Mouse (Mus musculus) MEL (cell line): ENCODE results near the gene Brpf3. TPM values are rescaled to one million over a fixed set of nuclear protein-coding genes. Genes with fewer than 3 reads are reported as not detected.

Experiments
- DNase-seq: peaks from one replicate; pipeline ENCODE4 v3.0.0; 2011; ENCODE audit warnings: low read depth, low spot score
- H3K27ac ChIP-seq: 2 replicates; pipeline ENCODE4 v1.5.1; 2012; ENCODE audit warnings: low read depth, mild to moderate bottlenecking, control low read depth, low read length, moderate library complexity; ENCODE audit not compliant: control insufficient read depth
- H3K27me3 ChIP-seq, 2 experiments: fragments of 150-350 bp in 1 of 2; sonication (generic) in 1 of 2; 2 replicates each; pipeline ENCODE4 v1.6.1; 2012; ENCODE audit warnings: low read length in 2 of 2, mild to moderate bottlenecking in 2 of 2, improper control_type of control experiment in 1 of 2, moderate library complexity in 1 of 2; ENCODE audit not compliant: insufficient read depth in 2 of 2, control insufficient read depth in 1 of 2
- H3K36me3 ChIP-seq, 2 experiments: 2 replicates each; pipeline ENCODE4 v1.6.1; 2012 to 2014; ENCODE audit warnings: low read length in 2 of 2, improper control_type of control experiment in 1 of 2, inconsistent platforms in 1 of 2, mild to moderate bottlenecking in 1 of 2; ENCODE audit not compliant: insufficient read depth in 2 of 2, control insufficient read depth in 1 of 2
- H3K4me1 ChIP-seq, 2 experiments: fragments of 150-350 bp in 1 of 2; sonication (generic) in 1 of 2; 2 replicates each; pipeline ENCODE4 v1.6.1; 2012; ENCODE audit warnings: low read length in 2 of 2, improper control_type of control experiment in 1 of 2, mild to moderate bottlenecking in 1 of 2; ENCODE audit not compliant: insufficient read depth in 2 of 2, control insufficient read depth in 1 of 2
- H3K4me3 ChIP-seq, 2 experiments: fragments of 150-350 bp in 1 of 2; sonication (generic) in 1 of 2; 2 replicates each; pipeline ENCODE4 v1.5.1; 2012; ENCODE audit warnings: low read depth in 2 of 2, low read length in 2 of 2, mild to moderate bottlenecking in 2 of 2, moderate library complexity in 2 of 2, control low read depth in 1 of 2, improper control_type of control experiment in 1 of 2; ENCODE audit not compliant: control insufficient read depth in 1 of 2, insufficient read depth in 1 of 2
- H3K79me2 ChIP-seq: 2 replicates; pipeline ENCODE4 v1.6.1; 2012; ENCODE audit warnings: mild to moderate bottlenecking, low read length, moderate library complexity; ENCODE audit not compliant: control insufficient read depth, poor library complexity, insufficient read depth
- H3K9ac ChIP-seq: 2 replicates; pipeline ENCODE4 v1.6.1; 2012; ENCODE audit warnings: low read depth, mild to moderate bottlenecking, control low read depth, low read length, moderate library complexity; ENCODE audit not compliant: control insufficient read depth, poor library complexity, severe bottlenecking
- H3K9me3 ChIP-seq: fragments of 150-350 bp; sonication (generic); replicated peaks from 2 replicates; pipeline ENCODE4 v1.6.1; 2012; ENCODE audit warnings: mild to moderate bottlenecking, low read length, improper control_type of control experiment, moderate library complexity; ENCODE audit not compliant: insufficient read depth
- CHD1 ChIP-seq: IDR thresholded peaks from 2 replicates; pipeline ENCODE4 v1.6.1; 2012; ENCODE audit warnings: low read depth, mild to moderate bottlenecking, inconsistent platforms, low read length, improper control_type of control experiment
- CHD2 ChIP-seq: IDR thresholded peaks from 2 replicates; pipeline ENCODE4 v1.6.1; 2011; ENCODE audit warnings: low read length, improper control_type of control experiment
- CTCF ChIP-seq, 3 experiments: IDR thresholded peaks in 2 of 3; conservative IDR thresholded peaks in 1 of 3; 2 replicates each; pipeline ENCODE4 v1.5.1; 2011 to 2012; ENCODE audit warnings: low read length in 3 of 3, low read depth in 2 of 3, mild to moderate bottlenecking in 2 of 3, improper control_type of control experiment in 1 of 3, inconsistent platforms in 1 of 3, mixed read lengths in 1 of 3, moderate library complexity in 1 of 3; ENCODE audit not compliant: control insufficient read depth in 1 of 3, insufficient read depth in 1 of 3, poor library complexity in 1 of 3, severe bottlenecking in 1 of 3
- E2F4 ChIP-seq: IDR thresholded peaks from 2 replicates; pipeline ENCODE4 v1.6.1; 2011; ENCODE audit warnings: low read depth, low read length, improper control_type of control experiment, borderline replicate concordance
- EP300 ChIP-seq, 2 experiments: IDR thresholded peaks; 2 replicates each; pipeline ENCODE4 v1.6.1; 2011; ENCODE audit warnings: improper control_type of control experiment in 2 of 2, low read length in 2 of 2, low read depth in 1 of 2, mild to moderate bottlenecking in 1 of 2
- ETS1 ChIP-seq: IDR thresholded peaks from 2 replicates; pipeline ENCODE4 v1.6.1; 2012; ENCODE audit warnings: low read depth, mild to moderate bottlenecking, inconsistent platforms, low read length, improper control_type of control experiment, moderate library complexity
- KAT2A ChIP-seq: conservative IDR thresholded peaks from 2 replicates; pipeline ENCODE4 v1.6.1; 2012; ENCODE audit warnings: low read depth, low read length, improper control_type of control experiment, inconsistent platforms
- MAFK ChIP-seq: IDR thresholded peaks from 2 replicates; pipeline ENCODE4 v1.6.1; 2011; ENCODE audit warnings: low read depth, mild to moderate bottlenecking, low read length, improper control_type of control experiment, borderline replicate concordance
- MAX ChIP-seq: IDR thresholded peaks from 2 replicates; pipeline ENCODE4 v1.6.1; 2011; ENCODE audit warnings: low read length, improper control_type of control experiment
- MAZ ChIP-seq: IDR thresholded peaks from 2 replicates; pipeline ENCODE4 v1.6.1; 2012; ENCODE audit warnings: low read depth, mild to moderate bottlenecking, inconsistent platforms, low read length, improper control_type of control experiment
- MEF2A ChIP-seq: IDR thresholded peaks from 2 replicates; pipeline ENCODE4 v1.6.1; 2014; ENCODE audit warnings: low read depth, mild to moderate bottlenecking, inconsistent platforms, low read length, improper control_type of control experiment; ENCODE audit not compliant: poor library complexity, insufficient replicate concordance, severe bottlenecking; ENCODE audit errors: extremely low read depth
- MYC ChIP-seq: IDR thresholded peaks from 2 replicates; pipeline ENCODE4 v1.6.1; 2011; ENCODE audit warnings: low read depth, mild to moderate bottlenecking, low read length, improper control_type of control experiment, moderate library complexity
- POLR2A ChIP-seq, 2 experiments: IDR thresholded peaks; 2 replicates each; pipeline ENCODE4 v1.6.1; 2011 to 2012; ENCODE audit warnings: low read length in 2 of 2, mild to moderate bottlenecking in 2 of 2, control low read depth in 1 of 2, improper control_type of control experiment in 1 of 2, low read depth in 1 of 2, moderate library complexity in 1 of 2; ENCODE audit not compliant: control insufficient read depth in 1 of 2, insufficient read depth in 1 of 2, poor library complexity in 1 of 2
- POLR2AphosphoS2 ChIP-seq: IDR thresholded peaks from 2 replicates; pipeline ENCODE4 v1.6.1; 2011; ENCODE audit warnings: low read length, improper control_type of control experiment
- POLR2AphosphoS5 ChIP-seq: IDR thresholded peaks from 2 replicates; pipeline ENCODE4 v1.6.1; 2012; ENCODE audit warnings: low read depth, borderline replicate concordance, mild to moderate bottlenecking, inconsistent platforms, low read length, moderate library complexity, mixed read lengths
- RAD21 ChIP-seq: IDR thresholded peaks from 2 replicates; pipeline ENCODE4 v1.6.1; 2011; ENCODE audit warnings: mild to moderate bottlenecking, low read depth, low read length, improper control_type of control experiment
- SMC3 ChIP-seq: IDR thresholded peaks from 2 replicates; pipeline ENCODE4 v1.6.1; 2011; ENCODE audit warnings: low read depth, low read length, improper control_type of control experiment
- TBP ChIP-seq: IDR thresholded peaks from 2 replicates; pipeline ENCODE4 v1.8.0; 2011; ENCODE audit warnings: low read depth, low read length, improper control_type of control experiment
- TCF12 ChIP-seq: IDR thresholded peaks from 2 replicates; pipeline ENCODE4 v1.6.1; 2014; ENCODE audit warnings: low read depth, mild to moderate bottlenecking, inconsistent platforms, low read length, improper control_type of control experiment, moderate library complexity
- UBTF ChIP-seq: IDR thresholded peaks from 2 replicates; pipeline ENCODE4 v1.6.1; 2012; ENCODE audit warnings: low read depth, mild to moderate bottlenecking, inconsistent platforms, low read length, improper control_type of control experiment, moderate library complexity, borderline replicate concordance; ENCODE audit not compliant: insufficient read depth
- ZC3H11A ChIP-seq: IDR thresholded peaks from 2 replicates; pipeline ENCODE4 v1.6.1; 2012; ENCODE audit warnings: low read depth, mild to moderate bottlenecking, inconsistent platforms, low read length, improper control_type of control experiment
- ZMIZ1 ChIP-seq: IDR thresholded peaks from 2 replicates; pipeline ENCODE4 v1.6.1; 2012; ENCODE audit warnings: low read depth, mild to moderate bottlenecking, inconsistent platforms, low read length, improper control_type of control experiment, moderate library complexity
- polyA plus RNA-seq, 2 experiments: library from polyadenylated mRNA; stranded (reverse) in 1 of 2; unstranded in 1 of 2; fragments of >175 nt in 1 of 2; fragments of >200 nt in 1 of 2; gene quantifications; 2 replicates each; pipeline versions ENCODE4 v1.2.1 to v1.2.4; 2012; ENCODE audit warnings: low replicate concordance in 2 of 2, low read depth in 1 of 2; ENCODE audit not compliant: insufficient read length in 2 of 2, insufficient read depth in 1 of 2, missing spikeins in 1 of 2
- total RNA-seq: library from RNA; depleted of rRNA; stranded (reverse); fragments of 300-350 nt; gene quantifications from 2 replicates; pipeline ENCODE4 v1.2.3, GENCODE M21; 2012

Gene Brpf3
- total and polyA plus RNA-seq, 3 experiments, result 1.7 to 23.7 TPM; not detected in 1

- TF ChIP-seq ZC3H11A, result no peak
- no peak for TF ChIP-seq MAFK
- TF ChIP-seq CHD2, result no peak
- TF ChIP-seq MAX, result no peak
- no peak for TF ChIP-seq E2F4
- TF ChIP-seq KAT2A, result no peak
- no peak for TF ChIP-seq EP300 (IDR thresholded peaks at IDR 0.05; ENCODE audit: low read depth in 1 of 2, low read length in 2 of 2)
- no peak for TF ChIP-seq MAZ
- no peak for TF ChIP-seq RAD21
- TF ChIP-seq ZMIZ1, result no peak
- TF ChIP-seq MEF2A, result no peak
- TF ChIP-seq ETS1, result no peak
- TF ChIP-seq TCF12, result no peak
- H3K4me1 ChIP-seq, result no peaks in the 10 kb centered on the region
- no peak overlapping the region for H3K27ac ChIP-seq
- H3K9me3 ChIP-seq, result no peaks in the 10 kb centered on the region
- H3K79me2 ChIP-seq, result no peaks in the 10 kb centered on the region
- H3K27me3 ChIP-seq, result peaks cover 0 to 5% of the 10 kb centered on the region in 2 experiments; a peak in 3 of 4 replicates
- DNase-seq, result no peak
- H3K4me3 ChIP-seq, result no peak overlapping the region
- no peaks in the 10 kb centered on the region for H3K36me3 ChIP-seq
- H3K9ac ChIP-seq, result no peak overlapping the region
These were observed 73.3 kb downstream of the Brpf3 start for GRCm38 (mm10) chr17:28874216-28874615.

DNA sequence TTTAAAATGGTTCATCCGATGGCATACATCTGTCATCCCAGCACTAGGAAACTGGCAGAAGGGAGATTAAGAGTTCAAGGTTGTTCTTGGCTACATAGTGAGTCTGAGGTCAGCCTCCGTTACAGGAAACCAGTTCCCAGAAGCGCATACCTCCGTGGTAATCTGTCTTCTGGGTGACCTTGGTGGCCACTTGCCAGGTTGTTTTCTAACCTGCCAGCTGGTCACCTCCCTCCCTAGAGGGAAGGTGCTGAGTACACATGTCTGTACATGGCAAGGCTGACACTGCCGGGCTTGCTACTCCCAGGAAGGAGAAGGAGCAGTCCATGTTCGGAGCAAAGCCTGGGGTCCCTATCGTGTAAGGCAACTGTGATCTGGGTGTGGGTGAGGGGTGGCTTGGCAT is 73.9 kb downstream of the Brpf3 start:
- Histone ChIP-seq H3K4me1 (no peaks in the 10 kb centered on the region), H3K4me3 (no peak overlapping the region), H3K9ac (no peak overlapping the region), H3K27ac (no peak overlapping the region), H3K79me2 (no peaks in the 10 kb centered on the region), H3K27me3 (peaks cover 0 to 4% of the 10 kb centered on the region in 2 experiments; a peak in 3 of 4 replicates), H3K36me3 (no peaks in the 10 kb centered on the region), H3K9me3 (no peaks in the 10 kb centered on the region)
- TF ChIP-seq MAFK (no peak), TBP (no peak)
- no peak for DNase-seq

GRCm38 (mm10) chr17:28875316-28875715 is 74.4 kb downstream of the Brpf3 start:
- Histone ChIP-seq H3K4me3 (no peak overlapping the region), H3K79me2 (no peaks in the 10 kb centered on the region), H3K27ac (no peak overlapping the region), H3K36me3 (no peaks in the 10 kb centered on the region), H3K4me1 (0 out of 4 replicates have a peak, but pooled peaks cover 0 to 3% of the 10 kb centered on the region in 2 experiments), H3K9ac (no peak overlapping the region), H3K27me3 (peaks cover 0 to 2% of the 10 kb centered on the region in 2 experiments; a peak in 2 of 4 replicates), H3K9me3 (no peaks in the 10 kb centered on the region)
- TF ChIP-seq POLR2A (IDR thresholded peaks at IDR 0.05; ENCODE audit: control insufficient read depth in 1 of 2, insufficient read depth in 1 of 2, low read depth in 1 of 2, low read length in 2 of 2, poor library complexity in 1 of 2), result no peak
- no peak for TF ChIP-seq CHD1
- TF ChIP-seq UBTF, result no peak
- no peak for TF ChIP-seq POLR2AphosphoS2
- no peak for TF ChIP-seq MAX
- TF ChIP-seq MYC, result no peak
- TF ChIP-seq CTCF (IDR thresholded peaks at IDR 0.05 in 2 of 3, conservative IDR thresholded peaks at IDR 0.05 in 1 of 3; ENCODE audit: control insufficient read depth in 1 of 3, insufficient read depth in 1 of 3, low read depth in 2 of 3, low read length in 3 of 3, poor library complexity in 1 of 3, severe bottlenecking in 1 of 3), result no peak
- no peak for TF ChIP-seq MEF2A
- no peak for TF ChIP-seq RAD21
- TF ChIP-seq TCF12, result no peak
- no peak for TF ChIP-seq SMC3
- TF ChIP-seq EP300 (IDR thresholded peaks at IDR 0.05; ENCODE audit: low read depth in 1 of 2, low read length in 2 of 2), result no peak
- TF ChIP-seq MAFK, result no peak
- no peak for TF ChIP-seq POLR2AphosphoS5
- no peak for DNase-seq
